20 mouse cellular contexts compared by ENCODE assay signal in the genomic region with DNA sequence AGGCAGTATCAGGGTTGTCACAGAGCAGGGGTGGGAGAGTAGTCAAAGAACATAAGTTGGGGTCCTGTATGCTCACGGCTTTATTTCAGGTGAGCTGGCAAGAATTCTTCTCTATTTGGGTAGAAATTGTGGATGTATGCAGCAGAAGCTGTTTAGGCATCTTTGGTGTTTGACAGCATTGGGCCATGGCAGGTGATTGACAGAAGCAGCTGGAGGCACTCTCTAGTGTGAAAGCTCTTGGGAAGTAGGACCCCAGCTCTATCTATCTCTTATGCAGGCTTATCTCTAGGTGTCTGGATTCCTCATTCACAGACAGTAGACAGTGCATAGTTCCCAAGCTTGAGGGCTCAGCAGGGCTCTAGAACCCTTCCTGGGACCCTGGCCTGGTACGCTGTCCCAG. TPM values are rescaled to one million over a fixed set of nuclear protein-coding genes. Genes with fewer than 3 reads are reported as not detected.
DNase-seq lines count a peak whose midpoint lies in the region; TF ChIP-seq lines count a peak whose summit lies in the region.
"Had no signal": no experiment of that assay in that cellular context is flagged by ENCODE, and none has a peak within 500 bp of the region (broad histone marks: within the 10 kb centered on the region; RNA-seq: fewer than 3 reads in every experiment).

No protein-coding gene starts in this region.

- no peaks in the 10 kb centered on the region for H3K36me3 ChIP-seq in C2C12 (ENCODE audit: control insufficient read depth, insufficient read depth)
- no peaks in the 10 kb centered on the region for H3K36me3 ChIP-seq in myocyte (ENCODE audit: control insufficient read depth, insufficient read depth)
- H3K36me3 ChIP-seq: G1E had no signal

- H3K27me3 ChIP-seq in C2C12 (ENCODE audit: control insufficient read depth, insufficient read depth, insufficient read length), result peaks cover 16% of the 10 kb centered on the region
- peaks cover 6% of the 10 kb centered on the region for H3K27me3 ChIP-seq in myocyte (ENCODE audit: control insufficient read depth, insufficient read depth, insufficient read length)
- H3K27me3 ChIP-seq: CH12.LX, Patski had no signal

- H3K79me3 ChIP-seq in C2C12 (ENCODE audit: low read depth), result no peaks in the 10 kb centered on the region

- no peak overlapping the region for H3ac ChIP-seq in C2C12 (ENCODE audit: control insufficient read depth, insufficient read length, low read depth)
- H3ac ChIP-seq in myocyte (ENCODE audit: control insufficient read depth, insufficient read length), result no peak overlapping the region

- no peak for DNase-seq in lung, postnatal 14 days
- DNase-seq in urinary bladder, postnatal 4 days (ENCODE audit: low spot score in 2 of 2), result no peak
- DNase-seq: adrenal gland, adult 2 months; adrenal gland, adult 8-10 months; adrenal gland, postnatal 10 days; adrenal gland, postnatal 14 days; adrenal gland, postnatal 25 days; adrenal gland, postnatal 36 days; B cell, adult 2 months; cerebellum, adult 11 months; cerebellum, adult 11-12 months; cerebellum, adult 18-20 months; cerebellum, adult 2 months had no signal

- H3K4me2 ChIP-seq in myocyte (ENCODE audit: low read depth), result no peak overlapping the region

- no peak for TF ChIP-seq CTCF in C2C12 (IDR thresholded peaks at IDR 0.05; ENCODE audit: control insufficient read depth, insufficient read depth, insufficient read length)

- H3K4me3 ChIP-seq in C2C12 (ENCODE audit: insufficient read depth, poor library complexity, severe bottlenecking) (no peak overlapping the region), myocyte (no peak overlapping the region)

- no peak for TF ChIP-seq POLR2A in myocyte (IDR thresholded peaks at IDR 0.05; ENCODE audit: insufficient read length, low read depth)

- H3K79me2 ChIP-seq in C2C12 (ENCODE audit: control insufficient read depth, insufficient read depth), result no peaks in the 10 kb centered on the region
- no peaks in the 10 kb centered on the region for H3K79me2 ChIP-seq in myocyte (ENCODE audit: control insufficient read depth, insufficient read depth)

TF ChIP-seq in C2C12, 6 proteins besides CTCF, POLR2A, EP300 and RAD21:
- TF ChIP-seq USF1 (IDR thresholded peaks at IDR 0.05; ENCODE audit: low read depth) (no peak), MYOD1 (IDR thresholded peaks at IDR 0.05; ENCODE audit: control insufficient read depth, insufficient read length, low read depth) (peak; percentile 66), MAX (IDR thresholded peaks at IDR 0.05) (no peak)

TF ChIP-seq in myocyte, 11 proteins besides CTCF, POLR2A, EP300 and RAD21:
- TF ChIP-seq TCF3 (IDR thresholded peaks at IDR 0.05; ENCODE audit: insufficient read length, low read depth) (no peak), MYOD1 (IDR thresholded peaks at IDR 0.05; ENCODE audit: control insufficient read depth in 1 of 3, insufficient read length in 2 of 3, low read depth in 2 of 3) (peak in 2 of 3 experiments; percentile 76 to 79)

RNA-seq across cellular contexts. Expression of a gene that starts 27.0 kb away (rescaled TPM):
- not detected for polyA plus RNA-seq in C2C12 (2012; fragmentation: generic; extraction: Trizol)
- polyA plus RNA-seq in myocyte (2012; fragmentation: generic; extraction: Trizol), result not detected
- polyA plus RNA-seq: activated CD4-positive, CD25-positive, alpha-beta regulatory T cell, adult 4 months; adrenal gland, adult 2 months; CD4-positive, CD25-positive, alpha-beta regulatory T cell, adult 4 months; cerebellum, adult 2 months; G1E had no signal

RNA-seq across cellular contexts. Expression of a gene that starts 47.8 kb away (rescaled TPM):
- polyA plus RNA-seq in C2C12 (2012; fragmentation: generic; extraction: Trizol) (1.4 TPM), myocyte (2012; fragmentation: generic; extraction: Trizol) (0.54 TPM)
- polyA plus RNA-seq: G1E had no signal

RNA-seq across cellular contexts. Expression of a gene that starts 48.2 kb away (rescaled TPM):
- polyA plus RNA-seq in C2C12 (2012; fragmentation: generic; extraction: Trizol) (0.09 TPM), myocyte (2012; fragmentation: generic; extraction: Trizol) (not detected)
- polyA plus RNA-seq: activated CD4-positive, CD25-positive, alpha-beta regulatory T cell, adult 4 months; adrenal gland, adult 2 months; CD4-positive, CD25-positive, alpha-beta regulatory T cell, adult 4 months; cerebellum, adult 2 months; G1E; Patski had no signal
